Mouse (Mus musculus) stomach, postnatal 0 days (tissue): ENCODE results near the gene Cdh4.

Experiments
- CTCF ChIP-seq: IDR thresholded peaks from 2 replicates; pipeline ENCODE4 v1.5.1; 2016; ENCODE audit warnings: antibody characterized with exemption, low read depth, mild to moderate bottlenecking, moderate library complexity
- EP300 ChIP-seq: optimal IDR thresholded peaks from 2 replicates; pipeline ENCODE3; 2016; ENCODE audit warnings: antibody characterized with exemption

DNA sequence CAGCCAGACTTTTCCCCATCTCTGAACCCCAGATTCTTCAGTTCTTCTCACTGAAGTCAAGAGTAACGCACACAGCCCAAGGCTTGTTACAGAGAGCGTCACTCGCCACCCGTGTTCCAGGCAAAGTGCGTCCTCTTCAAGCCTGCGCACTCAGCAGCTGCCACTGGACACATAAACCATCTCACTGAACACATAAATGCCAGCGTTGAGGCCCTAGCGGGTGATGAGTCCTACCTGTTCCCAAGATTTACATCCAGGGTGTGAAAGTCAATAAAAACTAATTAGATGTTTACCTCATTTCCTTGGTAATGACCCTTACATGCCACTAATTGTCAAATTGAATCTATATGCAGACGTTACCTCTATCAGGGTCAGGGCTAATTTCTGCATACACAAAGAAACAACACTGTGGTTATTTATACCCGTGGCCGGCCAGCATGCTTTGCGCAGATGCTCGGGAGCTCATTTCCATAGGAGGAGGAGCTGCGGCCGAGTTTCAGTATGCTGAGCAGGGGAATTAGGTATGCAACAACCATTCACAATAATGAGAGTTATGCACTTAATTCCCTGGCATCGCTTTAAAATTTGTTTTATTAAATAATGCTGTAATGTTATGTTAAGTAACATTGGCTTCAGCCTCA lies 25.5 kb upstream of the Cdh4 start:
- TF ChIP-seq CTCF (no peak), EP300 (no peak)
